Mouse (Mus musculus): ENCODE results near the gene Fbxl18. TPM values are rescaled to one million over a fixed set of nuclear protein-coding genes. Genes with fewer than 3 reads are reported as not detected.

The Fbxl18 gene
- polyA plus RNA-seq, 1 experiment = 22.4 TPM

DNA sequence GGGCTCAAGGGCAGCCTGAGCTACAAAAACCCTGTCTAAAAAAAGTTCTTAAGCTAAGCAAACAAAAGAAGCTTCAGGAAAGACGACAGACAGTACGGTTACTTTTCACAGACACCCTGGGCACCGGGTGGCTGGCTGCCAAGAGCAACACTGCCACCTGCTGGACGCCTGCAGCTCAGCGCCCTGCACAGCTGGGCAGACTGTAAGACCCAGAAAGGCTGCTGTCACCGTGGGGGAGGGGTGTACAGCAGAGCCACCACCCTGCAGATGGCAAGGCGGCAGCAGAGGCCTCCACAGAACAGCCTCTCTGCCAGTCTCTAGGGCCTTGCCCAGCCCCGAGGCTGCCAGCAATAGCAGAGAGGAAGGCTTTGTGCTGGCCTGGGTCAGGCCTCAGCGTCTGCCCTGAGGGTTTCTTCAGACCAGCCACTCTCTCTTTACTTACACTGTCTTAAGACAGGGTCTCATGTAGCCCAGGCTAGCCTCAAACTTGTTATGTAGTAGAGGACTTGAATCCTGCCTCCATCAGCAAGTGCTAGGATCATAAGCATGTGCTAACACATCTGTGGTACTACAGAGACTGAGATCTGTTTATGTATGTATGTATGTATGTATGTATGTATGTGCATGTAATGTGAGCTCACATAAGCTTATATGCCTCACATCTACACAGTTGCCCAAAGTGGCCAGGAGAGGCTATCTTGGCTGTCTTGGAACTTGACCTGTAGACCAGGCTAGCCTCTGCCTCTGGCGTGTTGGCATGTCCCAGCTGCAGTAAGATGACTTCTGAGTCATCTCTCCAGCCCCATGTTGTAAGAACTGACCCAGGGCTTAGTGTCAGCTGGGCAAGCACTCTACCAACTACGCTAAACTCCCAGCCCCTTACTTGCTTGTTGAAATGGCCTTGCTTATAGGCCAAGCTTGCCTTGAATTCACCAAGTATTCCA lies 17.6 kb downstream of the Fbxl18 start:
- H3K27ac ChIP-seq (ENCODE audit: insufficient read depth, low read length) = no peak overlapping the region
- H3K4me3 ChIP-seq (ENCODE audit: insufficient read depth, low read length) = no peak overlapping the region
- TF ChIP-seq POLR2A (IDR thresholded peaks at IDR 0.05; ENCODE audit: extremely low read depth, insufficient read depth, low read length) = no peak
- TF ChIP-seq CTCF (IDR thresholded peaks at IDR 0.05; ENCODE audit: extremely low read depth, insufficient read depth, low read length) = peak; percentile 81

GRCm38 (mm10) chr5:142876896-142877295 lies 18.3 kb downstream of the Fbxl18 start:
- Histone ChIP-seq H3K4me1 (ENCODE audit: control insufficient read depth, insufficient read depth, low read length) (peaks cover 7% of the 10 kb centered on the region), H3K4me3 (ENCODE audit: insufficient read depth, low read length) (no peak overlapping the region), H3K27ac (ENCODE audit: insufficient read depth, low read length) (no peak overlapping the region)
- no peak for TF ChIP-seq CTCF (IDR thresholded peaks at IDR 0.05; ENCODE audit: extremely low read depth, insufficient read depth, low read length)
- TF ChIP-seq POLR2A (IDR thresholded peaks at IDR 0.05; ENCODE audit: extremely low read depth, insufficient read depth, low read length) = no peak

More for the DNA sequence above, 17.6 kb downstream of the Fbxl18 start:
- H3K4me1 ChIP-seq (ENCODE audit: control insufficient read depth, insufficient read depth, low read length) = peaks cover 7% of the 10 kb centered on the region

GRCm38 (mm10) chr5:142875513-142875905 lies 19.7 kb downstream of the Fbxl18 start:
- TF ChIP-seq POLR2A (IDR thresholded peaks at IDR 0.05; ENCODE audit: extremely low read depth, insufficient read depth, low read length) (no peak), CTCF (IDR thresholded peaks at IDR 0.05; ENCODE audit: extremely low read depth, insufficient read depth, low read length) (no peak)
- H3K27ac ChIP-seq (ENCODE audit: insufficient read depth, low read length) = no peak overlapping the region

DNA sequence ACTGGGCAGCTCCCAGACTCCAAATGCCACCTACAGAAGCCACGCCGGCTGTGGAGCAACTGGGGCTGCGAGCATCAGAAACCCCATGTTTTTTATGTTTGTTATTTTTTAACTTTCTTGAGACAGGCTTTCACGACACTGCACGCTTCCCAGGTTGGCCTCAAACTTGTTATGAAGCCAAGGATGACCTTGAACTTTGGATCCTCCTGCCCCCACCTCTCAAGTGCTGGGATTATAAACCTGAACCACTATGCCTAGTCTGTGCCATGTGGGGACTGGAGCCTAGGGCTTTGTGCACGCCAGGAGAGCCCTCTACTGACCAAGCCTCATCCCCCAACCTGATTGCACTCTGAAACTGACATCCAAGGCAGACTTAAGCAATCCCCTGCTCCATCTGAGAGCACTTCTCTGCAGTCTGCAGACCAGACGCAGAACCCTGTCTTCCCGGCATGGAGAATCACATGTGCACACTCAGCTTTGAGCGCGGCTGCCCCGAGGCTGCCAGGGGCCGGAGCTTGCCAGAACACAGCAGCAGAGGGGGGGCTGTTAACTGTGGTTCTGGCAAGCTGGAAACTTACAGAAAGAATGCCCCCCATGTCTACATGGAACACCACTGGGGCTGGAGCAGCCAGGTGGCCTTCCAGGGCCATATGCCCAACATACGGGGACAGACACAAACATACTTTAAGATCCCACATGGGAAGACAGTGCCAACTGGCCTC lies 20.3 kb downstream of the Fbxl18 start:
- no peak overlapping the region for H3K4me3 ChIP-seq (ENCODE audit: insufficient read depth, low read length)
- 0 out of 2 replicates have a peak, but pooled peaks cover 1% of the 10 kb centered on the region for H3K4me1 ChIP-seq (ENCODE audit: control insufficient read depth, insufficient read depth, low read length)
- TF ChIP-seq POLR2A (IDR thresholded peaks at IDR 0.05; ENCODE audit: extremely low read depth, insufficient read depth, low read length) (no peak), CTCF (IDR thresholded peaks at IDR 0.05; ENCODE audit: extremely low read depth, insufficient read depth, low read length) (no peak)
- H3K27ac ChIP-seq (ENCODE audit: insufficient read depth, low read length) = no peak overlapping the region

More at GRCm38 (mm10) chr5:142875513-142875905, 19.7 kb downstream of the Fbxl18 start:
- no peak overlapping the region for H3K4me3 ChIP-seq (ENCODE audit: insufficient read depth, low read length)
- H3K4me1 ChIP-seq (ENCODE audit: control insufficient read depth, insufficient read depth, low read length) = peaks cover 1% of the 10 kb centered on the region; the same call in 1 of the 2 replicates

GRCm38 (mm10) chr5:142873718-142874117 lies 21.5 kb downstream of the Fbxl18 start:
- Histone ChIP-seq H3K27ac (ENCODE audit: insufficient read depth, low read length) (no peak overlapping the region), H3K4me1 (ENCODE audit: control insufficient read depth, insufficient read depth, low read length) (no peaks in the 10 kb centered on the region), H3K4me3 (ENCODE audit: insufficient read depth, low read length) (no peak overlapping the region)
- TF ChIP-seq CTCF (IDR thresholded peaks at IDR 0.05; ENCODE audit: extremely low read depth, insufficient read depth, low read length) = no peak
- no peak for TF ChIP-seq POLR2A (IDR thresholded peaks at IDR 0.05; ENCODE audit: extremely low read depth, insufficient read depth, low read length)

- TF ChIP-seq CTCF (IDR thresholded peaks at IDR 0.05; ENCODE audit: extremely low read depth, insufficient read depth, low read length) (no peak), POLR2A (IDR thresholded peaks at IDR 0.05; ENCODE audit: extremely low read depth, insufficient read depth, low read length) (no peak)
Measured at GRCm38 (mm10) chr5:142871765-142872164, 23.5 kb downstream of the Fbxl18 start.

GRCm38 (mm10) chr5:142869463-142869862 lies 25.8 kb downstream of the Fbxl18 start:
- no peak overlapping the region for H3K27ac ChIP-seq (ENCODE audit: insufficient read depth, low read length)
- TF ChIP-seq CTCF (IDR thresholded peaks at IDR 0.05; ENCODE audit: extremely low read depth, insufficient read depth, low read length) (no peak), POLR2A (IDR thresholded peaks at IDR 0.05; ENCODE audit: extremely low read depth, insufficient read depth, low read length) (no peak)
- no peaks in the 10 kb centered on the region for H3K4me1 ChIP-seq (ENCODE audit: control insufficient read depth, insufficient read depth, low read length)
- no peak overlapping the region for H3K4me3 ChIP-seq (ENCODE audit: insufficient read depth, low read length)

More at GRCm38 (mm10) chr5:142871765-142872164, 23.5 kb downstream of the Fbxl18 start:
- H3K27ac ChIP-seq (ENCODE audit: insufficient read depth, low read length) = no peak overlapping the region
- H3K4me3 ChIP-seq (ENCODE audit: insufficient read depth, low read length) = no peak overlapping the region
- H3K4me1 ChIP-seq (ENCODE audit: control insufficient read depth, insufficient read depth, low read length) = no peaks in the 10 kb centered on the region

DNA sequence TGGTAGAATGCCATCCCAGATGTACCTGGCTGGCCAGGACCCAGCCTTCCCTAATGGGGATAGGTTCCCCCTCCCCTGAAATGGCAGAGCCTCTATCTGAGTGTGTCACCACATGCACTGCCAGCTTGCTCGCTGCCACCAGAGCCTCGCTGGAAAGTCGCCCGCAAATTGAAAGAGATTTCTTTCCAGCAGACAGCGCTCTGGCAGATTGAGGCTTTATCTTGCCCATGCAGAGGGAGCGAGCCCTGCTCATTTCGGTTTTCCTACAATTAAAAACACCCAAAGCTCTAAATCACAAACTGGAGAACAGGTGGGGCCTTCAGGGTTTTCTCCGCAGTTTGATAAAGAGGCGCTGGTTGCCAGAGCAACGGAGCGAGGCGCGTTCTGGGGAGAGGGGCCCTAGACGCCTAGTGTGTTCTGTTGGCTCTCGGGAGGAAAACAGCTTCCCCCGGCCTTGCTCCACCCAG lies 37.4 kb downstream of the Fbxl18 start:
- H3K27ac ChIP-seq (ENCODE audit: insufficient read depth, low read length) = no peak overlapping the region
- TF ChIP-seq CTCF (IDR thresholded peaks at IDR 0.05; ENCODE audit: extremely low read depth, insufficient read depth, low read length) = no peak
- TF ChIP-seq POLR2A (IDR thresholded peaks at IDR 0.05; ENCODE audit: extremely low read depth, insufficient read depth, low read length) = peak; percentile 36; the same call in 1 of the 2 replicates
- H3K4me1 ChIP-seq (ENCODE audit: control insufficient read depth, insufficient read depth, low read length) = 0 out of 2 replicates have a peak, but pooled peaks cover 2% of the 10 kb centered on the region
- H3K4me3 ChIP-seq (ENCODE audit: insufficient read depth, low read length) = no peak overlapping the region

DNA sequence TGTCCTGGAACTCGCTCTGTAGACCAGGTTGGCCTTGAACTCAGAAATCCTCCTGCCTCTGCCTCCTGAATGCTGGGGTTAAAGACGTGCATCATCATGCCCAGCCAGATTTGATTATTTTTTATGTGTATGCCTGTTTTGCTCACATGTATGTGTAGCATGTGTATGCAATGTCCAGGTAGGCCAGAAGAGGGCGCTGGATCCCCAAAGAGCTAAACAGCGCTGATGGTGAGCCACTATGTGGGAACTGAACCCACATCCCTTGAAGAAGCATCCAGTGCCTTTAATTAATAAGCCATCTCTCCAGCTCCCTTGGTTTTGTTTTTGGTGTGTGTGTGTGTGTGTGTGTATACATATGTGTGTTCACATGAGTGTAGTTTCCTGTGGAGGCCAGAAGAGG lies 38.8 kb downstream of the Fbxl18 start:
- TF ChIP-seq CTCF (IDR thresholded peaks at IDR 0.05; ENCODE audit: extremely low read depth, insufficient read depth, low read length) (0 out of 2 replicates have a peak, but pooled peaks have one; percentile 5), POLR2A (IDR thresholded peaks at IDR 0.05; ENCODE audit: extremely low read depth, insufficient read depth, low read length) (no peak)
- Histone ChIP-seq H3K4me1 (ENCODE audit: control insufficient read depth, insufficient read depth, low read length) (0 out of 2 replicates have a peak, but pooled peaks cover 2% of the 10 kb centered on the region), H3K27ac (ENCODE audit: insufficient read depth, low read length) (no peak overlapping the region), H3K4me3 (ENCODE audit: insufficient read depth, low read length) (no peak overlapping the region)
